Mouse (Mus musculus) erythroblast, adult 5-6 weeks (primary cell): ENCODE data around the gene Rpl41. TPM values are rescaled to one million over a fixed set of nuclear protein-coding genes. Genes with fewer than 3 reads are reported as not detected.

Experiments
- ATAC-seq: replicated peaks from 2 replicates; pipeline ENCODE4 v1.8.0; 2016; ENCODE audit warnings: moderate number of reproducible peaks, mild to moderate bottlenecking, moderate TSS enrichment, inconsistent platforms; ENCODE audit not compliant: poor library complexity, low FRiP score, severe bottlenecking
- total RNA-seq, 2 experiments: library from RNA; stranded (forward) in 1 of 2; stranded (reverse) in 1 of 2; fragments of 150-400 nt in 1 of 2; fragments of 200-764, 138-1000 nt in 1 of 2; gene quantifications; 2 replicates each; pipeline versions ENCODE4 v1.2.3 to v1.2.4; 2015 to 2017; ENCODE audit warnings: low replicate concordance in 2 of 2

The Rpl41 gene
- total RNA-seq (2015; ENCODE audit: low replicate concordance) (936 and 1,095 TPM in 2 replicates), total RNA-seq (2017; ENCODE audit: low replicate concordance) (729 and 801 TPM in 2 replicates)

- peak; percentile 81 for ATAC-seq
Measured at GRCm38 (mm10) chr10:128548947-128549681, at the start of gene Rpl41. Gene Rpl41 (minus strand): TSS chr10:128549305.

GRCm38 (mm10) chr10:128598476-128598875 is 49.4 kb upstream of the Rpl41 start:
- no peak for ATAC-seq

- ATAC-seq = no peak
Measured at GRCm38 (mm10) chr10:128592797-128593196, 43.7 kb upstream of the Rpl41 start.

- ATAC-seq = no peak
Measured at GRCm38 (mm10) chr10:128591436-128591835, 42.3 kb upstream of the Rpl41 start.

GRCm38 (mm10) chr10:128590193-128590690 is 41.1 kb upstream of the Rpl41 start:
- ATAC-seq = peak; percentile 68

GRCm38 (mm10) chr10:128589464-128590192 is 40.5 kb upstream of the Rpl41 start, which contains the start of gene Erbb3:
Gene Erbb3 (minus strand): TSS chr10:128589652.
- no peak for ATAC-seq

- ATAC-seq = no peak
Measured at GRCm38 (mm10) chr10:128588775-128589463, 39.8 kb upstream of the Rpl41 start.

GRCm38 (mm10) chr10:128588136-128588535 is 39.0 kb upstream of the Rpl41 start:
- ATAC-seq = no peak

- ATAC-seq = no peak
Measured at GRCm38 (mm10) chr10:128587697-128588096, 38.6 kb upstream of the Rpl41 start.

- no peak for ATAC-seq
Measured at GRCm38 (mm10) chr10:128587120-128587519, 38.0 kb upstream of the Rpl41 start.

GRCm38 (mm10) chr10:128586546-128586945 is 37.4 kb upstream of the Rpl41 start:
- no peak for ATAC-seq

GRCm38 (mm10) chr10:128584386-128584785 is 35.3 kb upstream of the Rpl41 start:
- ATAC-seq = no peak

GRCm38 (mm10) chr10:128583644-128584043 is 34.5 kb upstream of the Rpl41 start:
- ATAC-seq = no peak

GRCm38 (mm10) chr10:128579731-128580130 is 30.6 kb upstream of the Rpl41 start:
- no peak for ATAC-seq

- no peak for ATAC-seq
Measured at GRCm38 (mm10) chr10:128579298-128579697, 30.2 kb upstream of the Rpl41 start.

- ATAC-seq = no peak
Measured at GRCm38 (mm10) chr10:128578330-128578729, 29.2 kb upstream of the Rpl41 start.

GRCm38 (mm10) chr10:128575063-128575462 is 26.0 kb upstream of the Rpl41 start:
- ATAC-seq = peak; percentile 70

- ATAC-seq = peak; percentile 93
Measured at GRCm38 (mm10) chr10:128565788-128566531, 16.9 kb upstream of the Rpl41 start, which contains the start of gene Pa2g4. Gene Pa2g4 (minus strand): TSS chr10:128565987.

GRCm38 (mm10) chr10:128565206-128565787 is 16.2 kb upstream of the Rpl41 start:
- peak; percentile 27 for ATAC-seq
